Mouse (Mus musculus): ENCODE measurements around the gene Nubpl.
A peak's percentile ranks its signal among the peaks of the same experiment; 100 is the strongest.
"Not testable (repeated sequence)": the region's sequence is repeated elsewhere in the genome, so short reads cannot be mapped to it uniquely, and the experiment has no call there.

Gene Nubpl

GRCm38 (mm10) chr12:52097650-52098070, at the start of gene Nubpl:
Gene Nubpl, plus strand, starts transcription at chr12:52097737.
- peak; percentile 94 for DNase-seq (ENCODE audit: low read depth, low spot score)

- no peak for DNase-seq (ENCODE audit: low read depth, low spot score)
Measured at GRCm38 (mm10) chr12:52049324-52049723, 48.2 kb upstream of the Nubpl start.

- DNase-seq (ENCODE audit: low read depth, low spot score): not testable (repeated sequence)
Measured at GRCm38 (mm10) chr12:52079296-52079695, 18.2 kb upstream of the Nubpl start.

- no peak for DNase-seq (ENCODE audit: low read depth, low spot score)
Measured at GRCm38 (mm10) chr12:52097049-52097649, 388 bp upstream of the Nubpl start.

GRCm38 (mm10) chr12:52120276-52120675, 22.7 kb downstream of the Nubpl start:
- no peak for DNase-seq (ENCODE audit: low read depth, low spot score)

- peak; percentile 2 for DNase-seq (ENCODE audit: low read depth, low spot score)
Measured at GRCm38 (mm10) chr12:52126407-52126806, 28.9 kb downstream of the Nubpl start.

- DNase-seq (ENCODE audit: low read depth, low spot score): no peak
Measured at GRCm38 (mm10) chr12:52129072-52129471, 31.5 kb downstream of the Nubpl start.

- DNase-seq (ENCODE audit: low read depth, low spot score): peak; percentile 16
Measured at GRCm38 (mm10) chr12:52132256-52132655, 34.7 kb downstream of the Nubpl start.

GRCm38 (mm10) chr12:52138296-52138695, 40.8 kb downstream of the Nubpl start:
- DNase-seq (ENCODE audit: low read depth, low spot score): no peak

- no peak for DNase-seq (ENCODE audit: low read depth, low spot score)
Measured at GRCm38 (mm10) chr12:52146639-52147038, 49.1 kb downstream of the Nubpl start.

GRCm38 (mm10) chr12:52149448-52149847, 51.9 kb downstream of the Nubpl start:
- DNase-seq (ENCODE audit: low read depth, low spot score): no peak

- DNase-seq (ENCODE audit: low read depth, low spot score): no peak
Measured at GRCm38 (mm10) chr12:52152071-52152470, 54.5 kb downstream of the Nubpl start.

GRCm38 (mm10) chr12:52154906-52155305, 57.4 kb downstream of the Nubpl start:
- no peak for DNase-seq (ENCODE audit: low read depth, low spot score)

GRCm38 (mm10) chr12:52164414-52164813, 66.9 kb downstream of the Nubpl start:
- DNase-seq (ENCODE audit: low read depth, low spot score): no peak

- no peak for DNase-seq (ENCODE audit: low read depth, low spot score)
Measured at GRCm38 (mm10) chr12:52186205-52186793, 88.8 kb downstream of the Nubpl start.

GRCm38 (mm10) chr12:52186963-52187590, 89.5 kb downstream of the Nubpl start:
- DNase-seq (ENCODE audit: low read depth, low spot score): no peak

- no peak for DNase-seq (ENCODE audit: low read depth, low spot score)
Measured at GRCm38 (mm10) chr12:52198471-52198870, 100.9 kb downstream of the Nubpl start.

GRCm38 (mm10) chr12:52209121-52209610, 111.6 kb downstream of the Nubpl start:
- DNase-seq (ENCODE audit: low read depth, low spot score): no peak

GRCm38 (mm10) chr12:52211144-52211543, 113.6 kb downstream of the Nubpl start:
- no peak for DNase-seq (ENCODE audit: low read depth, low spot score)

- no peak for DNase-seq (ENCODE audit: low read depth, low spot score)
Measured at GRCm38 (mm10) chr12:52214837-52215236, 117.3 kb downstream of the Nubpl start.

- DNase-seq (ENCODE audit: low read depth, low spot score): no peak
Measured at GRCm38 (mm10) chr12:52224954-52225353, 127.4 kb downstream of the Nubpl start.

GRCm38 (mm10) chr12:52228746-52229145, 131.2 kb downstream of the Nubpl start:
- no peak for DNase-seq (ENCODE audit: low read depth, low spot score)

- DNase-seq (ENCODE audit: low read depth, low spot score): not testable (repeated sequence)
Measured at GRCm38 (mm10) chr12:52231929-52232328, 134.4 kb downstream of the Nubpl start.

All from forelimb bud, embryonic 11.5 days (tissue).